Mouse (Mus musculus) ovary, postnatal 14 days (tissue): ENCODE measurements around the gene Map3k4.

Experiments used
- DNase-seq: peaks from one replicate; pipeline ENCODE4 v3.0.0; 2022; ENCODE audit warnings: low spot score

The Map3k4 gene

GRCm38 (mm10) chr17:12182702-12183485 lies 135.7 kb downstream of the Map3k4 start:
- DNase-seq, result no peak

GRCm38 (mm10) chr17:12179766-12180165 lies 138.8 kb downstream of the Map3k4 start:
- no peak for DNase-seq

GRCm38 (mm10) chr17:12179339-12179738 lies 139.3 kb downstream of the Map3k4 start:
- DNase-seq, result no peak
